Comparison of ENCODE assay signal across 12 mouse cellular contexts in the genomic region with DNA sequence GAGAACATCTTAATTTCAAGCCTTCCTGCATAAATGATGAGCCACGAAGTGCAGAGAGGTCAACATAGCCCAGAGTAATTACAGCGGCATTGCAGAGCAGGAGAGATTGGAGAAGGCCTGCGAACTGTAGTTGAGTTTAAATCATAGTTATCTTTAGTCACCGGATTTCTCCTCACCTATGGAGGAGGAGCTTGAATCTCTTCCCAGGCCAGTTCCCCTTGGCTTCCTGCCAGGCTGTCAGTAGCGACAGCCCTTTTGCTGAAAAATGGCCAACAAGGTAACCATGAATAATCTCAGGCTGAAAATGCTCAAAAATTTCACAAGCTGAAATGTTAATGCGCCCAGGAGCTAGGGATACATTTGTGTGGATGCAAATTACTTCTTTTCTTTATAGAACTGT.
A peak's percentile ranks its signal among the peaks of the same experiment; 100 is the strongest.
DNase-seq lines count a peak whose midpoint lies in the region; ATAC-seq lines count a peak whose summit lies in the region.
"Had no signal": no experiment of that assay in that cellular context is flagged by ENCODE, and none has a peak within 500 bp of the region (broad histone marks: within the 10 kb centered on the region; RNA-seq: fewer than 3 reads in every experiment).

No protein-coding gene starts in this region.

- H3K4me2 ChIP-seq in forebrain, embryonic 14.5 days (ENCODE audit: low read length), result no peak overlapping the region
- no peak overlapping the region for H3K4me2 ChIP-seq in forebrain, embryonic 15.5 days (replicated peaks)
- H3K4me2 ChIP-seq: embryonic facial prominence, embryonic 15.5 days; hindbrain, embryonic 14.5 days had no signal

- no peaks in the 10 kb centered on the region for H3K27me3 ChIP-seq in forebrain, embryonic 14.5 days (replicated peaks; ENCODE audit: control insufficient read depth, insufficient read depth, low read length)
- no peaks in the 10 kb centered on the region for H3K27me3 ChIP-seq in forebrain, embryonic 15.5 days
- H3K27me3 ChIP-seq: embryonic facial prominence, embryonic 15.5 days had no signal

- no peak overlapping the region for H3K9ac ChIP-seq in forebrain, embryonic 14.5 days (ENCODE audit: low read length)
- no peak overlapping the region for H3K9ac ChIP-seq in forebrain, embryonic 15.5 days (replicated peaks)
- H3K9ac ChIP-seq: embryonic facial prominence, embryonic 15.5 days; forebrain, postnatal 0 days; hindbrain, embryonic 14.5 days had no signal

- no peaks in the 10 kb centered on the region for H3K9me3 ChIP-seq in forebrain, embryonic 14.5 days (replicated peaks; ENCODE audit: control insufficient read depth, low read length)
- no peaks in the 10 kb centered on the region for H3K9me3 ChIP-seq in forebrain, embryonic 15.5 days
- H3K9me3 ChIP-seq: embryonic facial prominence, embryonic 15.5 days had no signal

- no peak for ATAC-seq in forebrain, embryonic 14.5 days
- no peak for ATAC-seq in forebrain, embryonic 15.5 days (replicated peaks)
- ATAC-seq: forebrain, postnatal 0 days had no signal

- H3K4me1 ChIP-seq in forebrain, embryonic 14.5 days (ENCODE audit: control insufficient read depth, insufficient read depth, low read length), result peaks cover 5% of the 10 kb centered on the region; the same call in 1 of the 2 replicates
- H3K4me1 ChIP-seq in forebrain, embryonic 15.5 days, result peaks cover 5% of the 10 kb centered on the region
- H3K4me1 ChIP-seq: embryonic facial prominence, embryonic 15.5 days had no signal

- no peak overlapping the region for H3K27ac ChIP-seq in forebrain, embryonic 14.5 days (ENCODE audit: low read depth, low read length)
- no peak overlapping the region for H3K27ac ChIP-seq in forebrain, embryonic 15.5 days (replicated peaks)
- H3K27ac ChIP-seq: embryonic facial prominence, embryonic 15.5 days; hindbrain, embryonic 14.5 days had no signal

- no peak overlapping the region for H3K4me3 ChIP-seq in forebrain, embryonic 14.5 days (ENCODE audit: low read depth, low read length)
- H3K4me3 ChIP-seq in forebrain, embryonic 15.5 days, result no peak overlapping the region
- H3K4me3 ChIP-seq: embryonic facial prominence, embryonic 15.5 days had no signal

- no peaks in the 10 kb centered on the region for H3K36me3 ChIP-seq in forebrain, embryonic 14.5 days (ENCODE audit: control insufficient read depth, insufficient read depth, low read length)
- no peaks in the 10 kb centered on the region for H3K36me3 ChIP-seq in forebrain, embryonic 15.5 days
- H3K36me3 ChIP-seq: embryonic facial prominence, embryonic 15.5 days had no signal

- WGBS in forebrain, embryonic 14.5 days, result 55% methylated on average over 6 of the region's 6 CpGs
- WGBS in forebrain, embryonic 15.5 days, result 52% methylated on average over 6 of the region's 6 CpGs

- DNase-seq in forebrain, embryonic 14.5 days (ENCODE audit: low spot score), result peak; percentile 45
- DNase-seq in kidney, postnatal 4 days, result peak; percentile 5 to 14
- DNase-seq in kidney, adult 11 months, result no peak
- peak; percentile 29 for DNase-seq in urinary bladder, postnatal 14 days (ENCODE audit: low spot score)
- DNase-seq in urinary bladder, adult 18-20 months (ENCODE audit: low spot score in 2 of 2), result no peak
- DNase-seq in mesoderm, embryonic 11.5 days (ENCODE audit: low read depth, low spot score), result peak; percentile 21
- no peak for DNase-seq in thymus, postnatal 25 days
- DNase-seq: B cell, adult 2 months; forebrain, postnatal 0 days had no signal

Comparison
In these comparisons a context has a peak if more than half of its experiments do, and no peak if none do; other contexts are left out.
1. DNase-seq: peak in forebrain, embryonic 14.5 days (single experiment), kidney, postnatal 4 days (2 of 2), urinary bladder, postnatal 14 days (single experiment) and mesoderm, embryonic 11.5 days (single experiment); none in kidney, adult 11 months (single experiment), urinary bladder, adult 18-20 months (0 of 2) and thymus, postnatal 25 days (single experiment).